Comparison of ENCODE assay signal across 8 mouse cellular contexts in the genomic region with DNA sequence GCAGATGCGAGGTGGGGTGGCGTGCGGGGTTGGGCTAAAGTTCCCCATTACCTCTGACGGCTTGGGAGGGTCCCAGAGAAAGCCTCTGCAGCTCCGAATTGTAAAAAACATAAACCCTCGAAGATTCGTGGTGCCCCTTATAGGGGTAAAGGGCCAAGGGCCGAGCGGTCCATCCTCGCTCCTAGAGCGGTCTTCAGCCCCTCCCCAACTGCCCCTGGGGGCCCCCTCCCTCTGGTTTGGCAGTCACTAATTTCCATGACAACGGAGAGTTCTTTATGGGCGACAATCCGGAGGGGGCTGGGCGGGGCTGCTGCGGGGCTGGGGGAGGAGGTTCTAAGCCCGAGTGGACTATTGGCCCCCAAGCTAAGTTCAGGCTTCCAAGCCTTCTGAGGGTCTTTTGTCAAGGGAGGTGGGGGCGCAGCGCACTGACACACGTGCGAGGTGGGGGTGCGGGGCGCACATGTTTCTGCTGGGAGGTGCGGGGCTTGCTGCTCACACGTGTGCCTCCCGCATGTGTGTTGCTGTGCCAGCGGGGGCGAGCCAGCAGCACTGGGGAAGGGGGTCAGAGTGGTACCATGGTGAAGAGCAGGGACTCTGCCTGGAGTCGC. TPM values are rescaled to one million over a fixed set of nuclear protein-coding genes. Genes with fewer than 3 reads are reported as not detected.
A peak's percentile ranks its signal among the peaks of the same experiment; 100 is the strongest.
DNase-seq lines count a peak whose midpoint lies in the region; ATAC-seq and TF ChIP-seq lines count a peak whose summit lies in the region.

No protein-coding gene starts in this region.

- TF ChIP-seq CTCF in bone marrow macrophage, adult 2 months (IDR thresholded peaks at IDR 0.05; ENCODE audit: low read depth, low read length) = no peak

- no peak for TF ChIP-seq POLR2A in bone marrow macrophage, adult 2 months (IDR thresholded peaks at IDR 0.05; ENCODE audit: borderline replicate concordance, low read depth, low read length)
- no peak for TF ChIP-seq POLR2A in limb, embryonic 14.5 days (IDR thresholded peaks at IDR 0.05; ENCODE audit: borderline replicate concordance, extremely low read depth, insufficient read depth, insufficient read length)

- H3K9me3 ChIP-seq in heart, embryonic 11.5 days (replicated peaks; ENCODE audit: control insufficient read depth, low read length) = no peaks in the 10 kb centered on the region
- no peaks in the 10 kb centered on the region for H3K9me3 ChIP-seq in limb, embryonic 14.5 days (ENCODE audit: control insufficient read depth, low read length)

- peaks cover 53% of the 10 kb centered on the region for H3K27me3 ChIP-seq in heart, embryonic 11.5 days (ENCODE audit: control insufficient read depth, insufficient read depth, low read length)
- H3K27me3 ChIP-seq in limb, embryonic 14.5 days (ENCODE audit: control insufficient read depth, insufficient read depth, low read length) = no peaks in the 10 kb centered on the region

- peak overlapping the region; percentile 91 for H3K4me2 ChIP-seq in heart, embryonic 11.5 days
- H3K4me2 ChIP-seq in limb, embryonic 14.5 days (replicated peaks; ENCODE audit: low read depth, low read length, severe bottlenecking) = peak overlapping the region; percentile 97

- peak overlapping the region; percentile 56 for H3K9ac ChIP-seq in heart, embryonic 11.5 days (ENCODE audit: low read depth, low read length)
- peak overlapping the region; percentile 68 for H3K9ac ChIP-seq in limb, embryonic 14.5 days (ENCODE audit: low read depth, low read length, severe bottlenecking)

- no peak overlapping the region for H3K27ac ChIP-seq in heart, embryonic 11.5 days (ENCODE audit: low read depth, low read length)
- no peak overlapping the region for H3K27ac ChIP-seq in bone marrow macrophage, adult 2 months (ENCODE audit: insufficient read depth, low read depth, low read length)
- H3K27ac ChIP-seq in limb, embryonic 14.5 days (replicated peaks; ENCODE audit: low read depth, low read length) = no peak overlapping the region

- no peaks in the 10 kb centered on the region for H3K36me3 ChIP-seq in heart, embryonic 11.5 days (ENCODE audit: control insufficient read depth, insufficient read depth, low read length)
- no peaks in the 10 kb centered on the region for H3K36me3 ChIP-seq in limb, embryonic 14.5 days (ENCODE audit: control insufficient read depth, insufficient read depth, low read length)

- ATAC-seq in heart, embryonic 11.5 days (replicated peaks; ENCODE audit: insufficient number of reproducible peaks, low FRiP score, low TSS enrichment) = no peak
- ATAC-seq in limb, embryonic 14.5 days (ENCODE audit: low FRiP score, low read depth) = peak; percentile 23; the same call in 1 of the 2 replicates

- no peak for DNase-seq in heart, adult 18-20 months
- DNase-seq in frontal cortex, postnatal 25 days (ENCODE audit: low spot score in 2 of 2) = peak; percentile 42 to 48
- DNase-seq in limb, embryonic 14.5 days (ENCODE audit: low spot score) = no peak
- DNase-seq in right cerebral cortex, postnatal 10 days (ENCODE audit: low spot score in 2 of 2) = peak; percentile 84 to 85
- DNase-seq in ovary, postnatal 14 days (ENCODE audit: low spot score) = no peak
- DNase-seq in spleen, postnatal 14 days (ENCODE audit: low spot score in 2 of 2) = no peak

- WGBS in heart, embryonic 11.5 days (ENCODE audit: insufficient replicate concordance) = 3% methylated on average over 29 of the region's 29 CpGs
- WGBS in limb, embryonic 14.5 days = 3% methylated on average over 27 of the region's 29 CpGs

- H3K4me1 ChIP-seq in heart, embryonic 11.5 days (ENCODE audit: control insufficient read depth, insufficient read depth, low read length) = peaks cover 12% of the 10 kb centered on the region
- H3K4me1 ChIP-seq in bone marrow macrophage, adult 2 months (ENCODE audit: control insufficient read depth, insufficient read depth, low read length) = no peaks in the 10 kb centered on the region
- peaks cover 11% of the 10 kb centered on the region for H3K4me1 ChIP-seq in limb, embryonic 14.5 days (ENCODE audit: control insufficient read depth, insufficient read depth, low read length)

- H3K4me3 ChIP-seq in heart, embryonic 11.5 days (ENCODE audit: low read depth, low read length) = peak overlapping the region; percentile 53
- 0 out of 2 replicates have a peak overlapping the region, but pooled peaks have one; percentile 4 for H3K4me3 ChIP-seq in bone marrow macrophage, adult 2 months (ENCODE audit: insufficient read depth, low read length)
- H3K4me3 ChIP-seq in limb, embryonic 14.5 days (replicated peaks; ENCODE audit: low read length) = peak overlapping the region; percentile 57

RNA-seq across cellular contexts. Expression of gene Camkv, which starts 0.8 kb away (rescaled TPM):
- 0.46 and 0.70 TPM in 2 replicates for polyA plus RNA-seq in heart, embryonic 11.5 days (2014; fragmentation: Nextera tagmentation; extraction: Ambion mirVana)
- total RNA-seq in heart, adult 18-20 months (2021) = not detected
- polyA plus RNA-seq in bone marrow macrophage, adult 2 months (2012; ENCODE audit: insufficient read depth, insufficient read length, missing spikeins) = not detected in 2 replicates
- 14.2 and 16.7 TPM in 2 replicates for polyA plus RNA-seq in limb, embryonic 14.5 days (2012; rRNA removed)
- polyA plus RNA-seq in limb, embryonic 14.5 days (2014; fragmentation: Nextera tagmentation; extraction: Ambion mirVana) = 3.5 and 4.5 TPM in 2 replicates

RNA-seq across cellular contexts. Expression of gene Actl11, which starts 8.1 kb away (rescaled TPM):
- not detected in 2 replicates for polyA plus RNA-seq in heart, embryonic 11.5 days (2014; fragmentation: Nextera tagmentation; extraction: Ambion mirVana)
- total RNA-seq in heart, adult 18-20 months (2021) = not detected
- not detected in 2 replicates for polyA plus RNA-seq in bone marrow macrophage, adult 2 months (2012; ENCODE audit: insufficient read depth, insufficient read length, missing spikeins)
- polyA plus RNA-seq in limb, embryonic 14.5 days (2012; rRNA removed) = 0.03 TPM in 1 of 2 replicates, not detected in the other
- polyA plus RNA-seq in limb, embryonic 14.5 days (2014; fragmentation: Nextera tagmentation; extraction: Ambion mirVana) = not detected in 2 replicates

RNA-seq across cellular contexts. Expression of gene Traip, which starts 13.6 kb away (rescaled TPM):
- 14.5 and 16.7 TPM in 2 replicates for polyA plus RNA-seq in heart, embryonic 11.5 days (2014; fragmentation: Nextera tagmentation; extraction: Ambion mirVana)
- total RNA-seq in heart, adult 18-20 months (2021) = 1 to 10 TPM in 1 of 2 experiments, under 1 TPM in 1; 0.35 to 1.0 TPM
- polyA plus RNA-seq in bone marrow macrophage, adult 2 months (2012; ENCODE audit: insufficient read depth, insufficient read length, missing spikeins) = 5.0 and 6.9 TPM in 2 replicates
- polyA plus RNA-seq in limb, embryonic 14.5 days (2012; rRNA removed) = 10.5 and 14.3 TPM in 2 replicates
- polyA plus RNA-seq in limb, embryonic 14.5 days (2014; fragmentation: Nextera tagmentation; extraction: Ambion mirVana) = 18.6 and 22.5 TPM in 2 replicates

RNA-seq across cellular contexts. Expression of gene Mst1r, which starts 29.6 kb away (rescaled TPM):
- polyA plus RNA-seq in heart, embryonic 11.5 days (2014; fragmentation: Nextera tagmentation; extraction: Ambion mirVana) = 1.3 and 1.6 TPM in 2 replicates
- total RNA-seq in heart, adult 18-20 months (2021) = 1 to 10 TPM; 2.3 to 3.1 TPM
- polyA plus RNA-seq in bone marrow macrophage, adult 2 months (2012; ENCODE audit: insufficient read depth, insufficient read length, missing spikeins) = not detected in 2 replicates
- 14.1 and 21.9 TPM in 2 replicates for polyA plus RNA-seq in limb, embryonic 14.5 days (2012; rRNA removed)
- 1.4 and 2.3 TPM in 2 replicates for polyA plus RNA-seq in limb, embryonic 14.5 days (2014; fragmentation: Nextera tagmentation; extraction: Ambion mirVana)

RNA-seq across cellular contexts. Expression of gene Uba7, which starts 39.0 kb away (rescaled TPM):
- 43.9 and 47.8 TPM in 2 replicates for polyA plus RNA-seq in heart, embryonic 11.5 days (2014; fragmentation: Nextera tagmentation; extraction: Ambion mirVana)
- 10 to 100 TPM; 12.3 to 15.6 TPM for total RNA-seq in heart, adult 18-20 months (2021)
- polyA plus RNA-seq in bone marrow macrophage, adult 2 months (2012; ENCODE audit: insufficient read depth, insufficient read length, missing spikeins) = 157 and 173 TPM in 2 replicates
- 28.2 and 33.6 TPM in 2 replicates for polyA plus RNA-seq in limb, embryonic 14.5 days (2012; rRNA removed)
- 32.2 and 33.4 TPM in 2 replicates for polyA plus RNA-seq in limb, embryonic 14.5 days (2014; fragmentation: Nextera tagmentation; extraction: Ambion mirVana)

Comparison
In these comparisons a context has a peak if more than half of its experiments do, and no peak if none do; other contexts are left out.
1. H3K4me3 ChIP-seq: peak in every context shown above with its lines; median percentile 57 in limb, embryonic 14.5 days; 53 in heart, embryonic 11.5 days; 4 in bone marrow macrophage, adult 2 months.
2. DNase-seq: peak in frontal cortex, postnatal 25 days (2 of 2) and right cerebral cortex, postnatal 10 days (2 of 2); none in heart, adult 18-20 months (0 of 2), limb, embryonic 14.5 days (single experiment), ovary, postnatal 14 days (single experiment) and spleen, postnatal 14 days (0 of 2).